Mouse (Mus musculus) brain, embryonic 18.5 days (tissue): ENCODE measurements around the gene Ifi203.
"Not testable (repeated sequence)": the region's sequence is repeated elsewhere in the genome, so short reads cannot be mapped to it uniquely, and the experiment has no call there.

Experiments
- DNase-seq: peaks from one replicate; pipeline ENCODE4 v3.0.0-alpha.2; 2012; ENCODE audit warnings: low read depth, low spot score

Ifi203 gene

DNA sequence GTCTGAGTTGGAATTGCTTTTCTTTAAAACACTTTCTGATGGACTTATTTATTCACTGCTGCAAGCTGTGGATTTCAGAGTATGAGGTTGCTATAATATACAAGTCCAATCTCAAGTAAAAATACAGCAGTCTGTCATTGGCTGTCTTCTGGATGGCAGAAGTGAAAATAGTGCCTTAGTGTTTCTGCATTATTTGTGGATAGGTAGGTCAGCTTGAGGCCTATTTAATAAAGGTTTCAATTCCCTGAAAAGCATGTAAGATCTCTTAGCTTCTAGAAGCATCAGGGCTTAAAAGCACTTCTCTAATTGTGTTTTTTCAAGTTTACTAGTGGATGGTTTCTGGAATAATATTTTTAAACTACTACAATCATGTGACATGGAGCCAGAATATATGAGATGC is 52.7 kb downstream of the Ifi203 start:
- DNase-seq, result not testable (repeated sequence)

DNA sequence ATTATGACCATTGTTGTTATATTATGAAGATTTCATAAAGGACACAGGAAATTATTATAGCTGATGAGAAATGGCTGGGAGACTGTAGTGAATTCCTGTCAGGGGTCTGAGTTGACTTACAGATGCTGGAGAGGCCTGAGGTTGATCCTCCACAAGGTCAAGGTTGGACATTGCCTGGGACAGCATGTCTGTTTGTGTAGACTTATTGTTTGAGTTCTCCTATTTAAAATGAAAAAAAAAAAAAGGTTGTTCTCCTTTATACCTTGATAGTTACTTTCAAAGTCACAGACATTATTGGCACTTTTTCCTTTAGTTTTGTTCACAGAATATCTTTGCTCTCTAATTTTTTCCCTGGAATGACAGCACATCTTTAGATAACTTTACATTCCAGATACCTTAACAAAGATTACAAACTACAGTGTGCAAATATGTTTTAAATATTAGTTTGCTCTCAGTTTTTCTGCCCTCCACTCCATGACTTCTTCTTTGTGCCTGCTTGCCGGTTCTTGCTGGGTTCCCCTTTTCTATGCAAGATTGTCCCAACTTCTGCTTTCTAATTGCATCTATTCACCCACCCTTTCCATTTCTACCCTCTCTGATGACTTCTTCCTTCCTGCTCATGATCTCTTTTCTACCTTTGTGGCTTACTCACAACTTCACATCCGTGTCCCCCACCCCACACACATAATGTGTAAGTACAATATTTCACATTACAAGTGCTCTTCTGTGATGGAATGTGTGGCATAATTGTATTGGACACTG is 55.3 kb downstream of the Ifi203 start:
- not testable (repeated sequence) for DNase-seq

DNA sequence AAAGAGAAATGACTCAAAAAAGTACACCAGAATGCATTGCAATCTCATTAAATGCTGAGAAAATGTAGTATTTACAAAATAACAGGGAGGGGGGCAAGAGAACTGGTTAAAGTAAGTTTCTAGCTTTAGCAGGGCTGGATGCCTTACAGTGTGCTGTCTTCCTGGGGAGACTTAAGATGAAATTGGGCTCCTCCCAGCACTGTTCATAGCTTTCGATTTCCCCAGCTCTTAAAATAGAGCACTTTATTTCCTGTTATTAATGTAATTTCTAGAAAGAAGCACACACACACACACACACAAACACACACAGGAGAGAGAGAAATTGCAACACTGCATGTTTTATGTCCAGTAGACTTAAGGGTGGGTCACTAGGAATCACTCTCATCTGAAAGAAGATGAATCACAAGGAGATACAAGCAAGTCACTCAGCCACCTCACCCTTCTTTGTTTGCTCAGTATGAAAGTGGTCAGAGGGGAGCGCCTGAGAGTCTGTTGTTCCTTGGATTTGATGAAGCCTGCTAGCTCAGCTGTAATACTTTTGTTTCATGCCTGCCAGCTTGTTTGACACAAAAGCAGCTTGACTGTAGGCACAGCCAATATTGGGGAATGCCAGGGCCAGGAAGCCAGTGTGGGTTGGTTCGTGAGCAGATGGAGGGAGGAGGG is 62.3 kb downstream of the Ifi203 start:
- not testable (repeated sequence) for DNase-seq

DNA sequence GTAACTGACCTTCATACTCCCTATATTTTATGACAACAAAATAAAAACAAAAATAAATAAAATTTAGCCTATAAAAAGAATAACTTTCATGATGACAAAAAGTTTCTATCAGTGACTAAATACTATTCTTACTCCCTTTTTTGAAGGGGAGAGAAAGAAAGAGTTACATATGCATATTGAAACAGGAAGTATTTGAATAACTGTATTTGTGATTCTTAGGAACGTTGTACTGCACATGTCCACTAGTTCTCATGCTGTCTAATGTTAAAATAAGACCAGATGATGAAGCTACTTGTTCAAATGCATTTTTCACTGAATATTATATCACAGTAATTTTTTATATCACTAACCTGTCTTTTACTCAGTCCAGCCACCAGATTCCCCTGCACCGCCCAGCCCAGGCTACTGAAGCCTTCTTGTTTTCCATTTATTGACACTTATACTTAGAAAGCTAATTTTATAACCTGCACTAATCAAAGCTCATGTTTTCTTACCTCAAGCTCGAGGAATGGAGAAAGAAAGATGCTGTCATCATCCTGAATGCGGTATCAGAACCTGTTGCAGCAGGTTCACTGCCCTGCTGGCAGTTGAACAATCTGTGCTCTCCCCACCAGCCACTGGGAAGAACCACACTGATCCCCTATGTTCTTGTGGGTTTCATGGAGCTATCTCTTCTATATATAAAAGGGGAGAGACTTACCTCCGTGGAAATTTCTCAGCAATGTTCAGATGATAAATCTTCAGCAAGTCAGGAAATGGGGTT is 63.1 kb downstream of the Ifi203 start:
- DNase-seq, result not testable (repeated sequence)

DNA sequence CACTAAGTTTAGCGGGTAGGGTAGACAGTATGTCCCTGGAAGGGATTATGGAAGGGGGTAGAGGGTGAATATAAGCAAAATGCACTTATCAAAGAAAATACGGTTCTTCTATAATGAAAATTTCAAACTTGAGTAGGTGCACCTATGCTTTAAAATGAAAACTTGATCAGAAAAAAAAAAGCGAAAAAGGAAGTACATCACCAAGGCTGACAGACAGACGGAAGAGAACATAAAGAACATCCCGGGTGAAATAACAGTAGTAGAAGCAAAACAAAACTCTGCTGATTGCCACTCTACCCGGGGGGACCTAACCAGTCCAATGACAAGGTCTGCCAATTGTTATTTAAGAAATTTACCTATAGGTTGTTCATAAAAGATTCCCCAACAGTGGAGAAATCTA is 64.2 kb downstream of the Ifi203 start:
- DNase-seq, result not testable (repeated sequence)

DNA sequence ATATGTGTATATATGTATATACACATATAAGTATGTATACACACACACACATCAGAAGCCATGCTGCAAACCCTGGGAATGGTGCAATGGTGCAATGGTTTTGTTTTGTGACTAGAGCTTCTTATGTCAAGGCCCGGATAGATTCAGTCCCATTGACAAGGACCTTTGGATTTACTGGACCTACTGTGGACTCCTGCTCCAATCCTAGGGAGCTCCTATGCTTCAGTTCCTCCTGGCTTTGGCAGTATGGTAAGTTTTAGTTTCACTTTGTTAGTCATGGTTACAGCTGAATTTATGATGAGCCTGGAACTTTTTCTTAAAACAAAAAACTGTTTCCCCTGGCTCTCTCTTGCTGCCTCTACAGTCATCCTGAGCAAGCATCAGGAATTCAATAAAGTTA is 65.3 kb downstream of the Ifi203 start:
- DNase-seq, result not testable (repeated sequence)
